Mouse (Mus musculus) liver, embryonic 14.5 days (tissue): ENCODE measurements at regions not wholly inside any gene's neighbourhood (a gene's known extent, or its start where the extent isn't known, plus 50 kb on each side); places are given as distances from the start of the nearest gene placed in this dataset.
"Not testable (repeated sequence)": the region's sequence is repeated elsewhere in the genome, so short reads cannot be mapped to it uniquely, and the experiment has no call there.

Experiments
- CTCF ChIP-seq: IDR thresholded peaks from 2 replicates; pipeline ENCODE4 v1.5.1; 2016; ENCODE audit warnings: antibody characterized with exemption, low read depth, control low read depth
- EP300 ChIP-seq: IDR thresholded peaks from 2 replicates; pipeline ENCODE4 v1.6.1; 2016; ENCODE audit warnings: antibody characterized with exemption, low read depth

DNA sequence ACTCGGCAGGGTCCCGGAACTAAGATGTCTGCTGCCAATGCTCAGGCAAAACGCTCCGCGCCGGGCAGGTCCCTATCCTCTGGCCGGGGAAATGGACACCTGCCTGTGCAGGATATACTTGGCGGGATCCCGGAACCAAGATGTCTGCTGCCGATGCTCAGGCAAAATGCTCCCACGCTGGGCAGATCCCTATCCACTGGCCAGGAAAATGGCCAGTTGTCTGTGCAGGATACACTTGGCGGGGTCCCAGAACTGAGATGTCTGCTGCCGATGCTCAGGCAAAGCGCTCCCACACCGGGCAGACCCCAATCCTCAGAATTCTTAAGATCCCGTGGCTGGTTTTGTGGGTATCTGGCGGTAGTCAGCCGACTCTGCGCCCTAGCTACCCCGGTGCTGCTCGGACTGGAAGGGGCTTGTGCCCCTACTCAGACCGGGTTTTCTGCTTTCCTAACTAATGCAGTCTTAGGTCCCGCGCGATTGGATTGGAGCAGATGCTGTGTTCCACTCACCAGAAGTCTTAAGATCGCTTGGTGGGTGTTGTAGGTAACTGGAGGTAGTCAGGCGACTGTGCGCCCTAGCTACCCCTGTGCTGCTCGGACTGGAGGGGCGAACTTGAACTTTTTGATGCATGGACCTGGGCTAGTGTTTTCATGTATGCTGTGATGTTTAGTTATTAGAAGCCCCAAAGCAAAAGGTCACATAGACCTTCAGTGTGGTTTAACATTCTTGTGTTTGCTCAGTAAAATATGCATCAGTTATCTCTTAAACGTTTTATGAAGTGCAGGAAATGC is 577.9 kb upstream of the BB014433 start:
- TF ChIP-seq EP300, CTCF: not testable (repeated sequence)
